8 mouse cellular contexts compared by ENCODE assay signal in the genomic region with DNA sequence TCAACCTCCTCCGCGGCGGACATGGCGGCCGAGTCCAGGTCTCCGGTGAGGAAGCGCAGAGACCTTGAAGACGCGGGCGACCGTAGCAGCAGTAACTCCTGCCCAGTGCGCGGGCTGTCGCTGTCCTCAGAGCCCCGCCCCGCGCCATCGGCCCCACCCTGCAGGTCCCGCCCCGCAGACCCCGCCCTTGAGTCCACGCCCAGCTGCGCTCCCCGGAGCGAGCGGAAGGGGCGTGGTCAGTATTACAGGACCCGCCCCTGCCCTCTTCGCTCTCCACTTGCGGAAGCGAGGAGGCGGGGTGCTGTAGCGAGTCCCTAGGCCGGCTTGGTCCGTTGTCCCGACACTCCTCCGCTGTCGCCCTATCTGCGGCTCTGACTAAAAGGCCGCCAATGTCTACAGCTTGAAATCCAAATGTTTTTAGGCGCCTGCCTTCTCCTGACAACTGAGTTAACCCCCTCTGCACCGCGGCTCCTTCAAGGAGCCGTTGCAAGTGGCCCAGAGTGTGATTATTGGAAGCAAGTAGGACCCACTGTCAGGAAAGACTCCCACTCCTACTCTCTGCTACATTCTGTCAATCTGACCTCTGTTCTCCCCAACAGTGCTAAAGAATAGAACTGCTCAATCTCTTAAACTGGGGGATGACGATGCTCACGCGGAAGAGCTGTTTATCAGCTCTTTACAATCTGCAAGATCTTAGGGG. TPM values are rescaled to one million over a fixed set of nuclear protein-coding genes. Genes with fewer than 3 reads are reported as not detected.
DNase-seq lines count a peak whose midpoint lies in the region; ATAC-seq lines count a peak whose summit lies in the region.

No protein-coding gene starts in this region.

- H3K36me3 ChIP-seq in erythroblast, embryonic 14.5 days (ENCODE audit: control insufficient read depth), result peaks cover 5% of the 10 kb centered on the region; the same call in 1 of the 2 replicates
- H3K36me3 ChIP-seq in heart, embryonic 11.5 days (ENCODE audit: control insufficient read depth, insufficient read depth, low read length), result peaks cover 9% of the 10 kb centered on the region
- H3K36me3 ChIP-seq in kidney, embryonic 15.5 days, result peaks cover 16% of the 10 kb centered on the region

- H3K9ac ChIP-seq in heart, embryonic 11.5 days (ENCODE audit: low read depth, low read length), result peak overlapping the region; percentile 88
- peak overlapping the region; percentile 89 for H3K9ac ChIP-seq in kidney, embryonic 15.5 days

- DNase-seq in brain, embryonic 18.5 days (ENCODE audit: low read depth, low spot score), result peak; percentile 88
- DNase-seq in liver, result peak; percentile 98
- DNase-seq in monocyte, adult 2 months (ENCODE audit: low read depth in 1 of 2, low spot score in 2 of 2), result peak; percentile 78 to 90
- DNase-seq in spleen, postnatal 4 days (ENCODE audit: low spot score in 2 of 2), result peak; percentile 95 to 97

- under 1% methylated on average over 45 of the region's 47 CpGs for WGBS in heart, embryonic 11.5 days (ENCODE audit: insufficient replicate concordance)
- WGBS in kidney, embryonic 15.5 days, result 2% methylated on average over 47 of the region's 47 CpGs

- H3K9me3 ChIP-seq in erythroblast, embryonic 14.5 days (ENCODE audit: control insufficient read depth, low read length), result no peaks in the 10 kb centered on the region
- no peaks in the 10 kb centered on the region for H3K9me3 ChIP-seq in heart, embryonic 11.5 days (replicated peaks; ENCODE audit: control insufficient read depth, low read length)
- H3K9me3 ChIP-seq in kidney, embryonic 15.5 days (replicated peaks), result no peaks in the 10 kb centered on the region

- peaks cover 10% of the 10 kb centered on the region for H3K27me3 ChIP-seq in erythroblast, embryonic 14.5 days (ENCODE audit: control insufficient read depth)
- H3K27me3 ChIP-seq in heart, embryonic 11.5 days (ENCODE audit: control insufficient read depth, insufficient read depth, low read length), result no peaks in the 10 kb centered on the region
- no peaks in the 10 kb centered on the region for H3K27me3 ChIP-seq in kidney, embryonic 15.5 days

- peaks cover 27% of the 10 kb centered on the region for H3K4me1 ChIP-seq in erythroblast, embryonic 14.5 days (ENCODE audit: control insufficient read depth)
- peaks cover 13% of the 10 kb centered on the region for H3K4me1 ChIP-seq in heart, embryonic 11.5 days (ENCODE audit: control insufficient read depth, insufficient read depth, low read length)
- H3K4me1 ChIP-seq in kidney, embryonic 15.5 days, result peaks cover 25% of the 10 kb centered on the region

- H3K27ac ChIP-seq in heart, embryonic 11.5 days (ENCODE audit: low read depth, low read length), result peak overlapping the region; percentile 82
- peak overlapping the region; percentile 95 for H3K27ac ChIP-seq in kidney, embryonic 15.5 days

- peak overlapping the region; percentile 75 for H3K4me3 ChIP-seq in erythroblast, embryonic 14.5 days (replicated peaks)
- H3K4me3 ChIP-seq in heart, embryonic 11.5 days (ENCODE audit: low read depth, low read length), result peak overlapping the region; percentile 83
- peak overlapping the region; percentile 95 for H3K4me3 ChIP-seq in kidney, embryonic 15.5 days (replicated peaks)

- peak; percentile 93 for ATAC-seq in CD4-positive, CD25-positive, alpha-beta regulatory T cell, adult 4 months
- ATAC-seq in heart, embryonic 11.5 days (replicated peaks; ENCODE audit: insufficient number of reproducible peaks, low FRiP score, low TSS enrichment), result peak; percentile 99
- ATAC-seq in kidney, embryonic 15.5 days (replicated peaks; ENCODE audit: low FRiP score), result peak; percentile 97

- peak overlapping the region; percentile 87 for H3K4me2 ChIP-seq in heart, embryonic 11.5 days
- peak overlapping the region; percentile 67 for H3K4me2 ChIP-seq in kidney, embryonic 15.5 days

RNA-seq across cellular contexts. Expression of gene Iqgap1, which starts 22.5 kb away (rescaled TPM):
- polyA plus RNA-seq in CD4-positive, CD25-positive, alpha-beta regulatory T cell, adult 4 months (2017; shearing (Covaris generic)), result 100 to 1,000 TPM; 187 to 284 TPM
- 0.11 and 0.15 TPM in 2 replicates for polyA plus RNA-seq in erythroblast, embryonic 14.5 days (2012)
- polyA plus RNA-seq in heart, embryonic 11.5 days (2014; fragmentation: Nextera tagmentation; extraction: Ambion mirVana), result 33.5 and 35.9 TPM in 2 replicates
- polyA plus RNA-seq in kidney, embryonic 15.5 days (2015; fragmentation: Nextera tagmentation; extraction: Ambion mirVana), result 95.2 and 95.3 TPM in 2 replicates

RNA-seq across cellular contexts. Expression of gene Zscan2, which starts 57.4 kb away (rescaled TPM):
- polyA plus RNA-seq in CD4-positive, CD25-positive, alpha-beta regulatory T cell, adult 4 months (2017; shearing (Covaris generic)), result 1 to 10 TPM; 3.8 to 4.2 TPM
- 0.02 and 0.03 TPM in 2 replicates for polyA plus RNA-seq in erythroblast, embryonic 14.5 days (2012)
- 1.8 and 2.3 TPM in 2 replicates for polyA plus RNA-seq in heart, embryonic 11.5 days (2014; fragmentation: Nextera tagmentation; extraction: Ambion mirVana)
- 2.8 and 2.9 TPM in 2 replicates for polyA plus RNA-seq in kidney, embryonic 15.5 days (2015; fragmentation: Nextera tagmentation; extraction: Ambion mirVana)

Comparison
In these comparisons a context has a peak if more than half of its experiments do, and no peak if none do; other contexts are left out.
1. Peak in every context shown above with its lines: DNase-seq, ATAC-seq, H3K4me3 ChIP-seq and H3K27ac ChIP-seq.
2. RNA of gene Iqgap1, which starts 22.5 kb away (polyA plus RNA-seq): 187 to 284 TPM in CD4-positive, CD25-positive, alpha-beta regulatory T cell, adult 4 months, 95.2 to 95.3 TPM in kidney, embryonic 15.5 days and 33.5 to 35.9 TPM in heart, embryonic 11.5 days; 0.11 to 0.15 TPM in erythroblast, embryonic 14.5 days; every median in the first group is over 10 times any median in the second.